Mouse (Mus musculus) midbrain, embryonic 10.5 days (tissue): ENCODE measurements around the gene Ltbr. TPM values are rescaled to one million over a fixed set of nuclear protein-coding genes. Genes with fewer than 3 reads are reported as not detected.

Experiments used
- DNase-seq: peaks from one replicate; pipeline ENCODE4 v3.0.0-alpha.2; 2017; ENCODE audit warnings: low spot score
- H3K27ac ChIP-seq: fragments of 300-500 bp; sonication (generic); replicated peaks from 2 replicates; pipeline ENCODE4 v1.5.1; 2016; ENCODE audit warnings: mild to moderate bottlenecking
- H3K27me3 ChIP-seq: fragments of 300-500 bp; sonication (generic); 2 replicates; pipeline ENCODE4 v1.6.1; 2016; ENCODE audit warnings: low read depth, mild to moderate bottlenecking; ENCODE audit not compliant: poor library complexity, severe bottlenecking
- H3K36me3 ChIP-seq: fragments of 300-500 bp; sonication (generic); 2 replicates; pipeline ENCODE4 v1.6.1; 2016; ENCODE audit warnings: mild to moderate bottlenecking, moderate library complexity
- H3K4me1 ChIP-seq: fragments of 300-500 bp; sonication (generic); 2 replicates; pipeline ENCODE4 v1.6.1; 2016
- H3K4me3 ChIP-seq: fragments of 300-500 bp; sonication (generic); 2 replicates; pipeline ENCODE4 v1.5.1; 2016; ENCODE audit warnings: mild to moderate bottlenecking, moderate library complexity
- H3K9me3 ChIP-seq: fragments of 300-500 bp; sonication (generic); replicated peaks from 2 replicates; pipeline ENCODE4 v1.6.1; 2016; ENCODE audit warnings: mild to moderate bottlenecking
- WGBS: fragments of 180-500 bp; shearing (Covaris S2); methylation state at CpG from one replicate; pipeline ENCODE4 v1.1.7; 2016; 5-methylcytosine and 5-hydroxymethylcytosine counted together
- polyA plus RNA-seq: library from polyadenylated mRNA; unstranded; fragments of >200 nt; fragmentation: Nextera tagmentation; extraction: Ambion mirVana; gene quantifications from 2 replicates; pipeline ENCODE4 v1.2.1, GENCODE M21; 2016

Ltbr gene
- polyA plus RNA-seq, 1 experiment from 2014 or later = 21.2 TPM

DNA sequence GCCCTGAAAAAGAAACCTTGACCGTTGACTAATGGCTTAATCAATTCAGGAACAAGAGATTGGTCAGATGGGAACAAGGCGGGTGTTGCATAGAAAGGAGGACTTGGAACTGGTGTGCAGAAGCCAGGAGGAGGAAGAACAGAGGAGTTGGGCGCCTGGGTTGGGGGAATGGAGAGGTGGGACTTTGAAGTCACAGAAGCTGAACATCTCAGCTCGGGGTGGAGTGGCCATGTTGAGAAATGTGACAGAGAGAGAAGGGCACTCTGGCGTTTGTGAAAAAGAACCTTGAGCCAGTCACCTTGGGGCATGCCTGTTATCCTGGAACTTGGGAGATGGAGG is 38.3 kb upstream of the Ltbr start:
- Histone ChIP-seq H3K27me3 (peaks cover 72% of the 10 kb centered on the region), H3K36me3 (peaks cover under 1% of the 10 kb centered on the region; the same call in 1 of the 2 replicates), H3K4me3 (no peak overlapping the region), H3K9me3 (no peaks in the 10 kb centered on the region), H3K27ac (no peak overlapping the region), H3K4me1 (peaks cover 54% of the 10 kb centered on the region)
- 68% methylated on average over 5 of the region's 5 CpGs for WGBS
- no peak for DNase-seq

DNA sequence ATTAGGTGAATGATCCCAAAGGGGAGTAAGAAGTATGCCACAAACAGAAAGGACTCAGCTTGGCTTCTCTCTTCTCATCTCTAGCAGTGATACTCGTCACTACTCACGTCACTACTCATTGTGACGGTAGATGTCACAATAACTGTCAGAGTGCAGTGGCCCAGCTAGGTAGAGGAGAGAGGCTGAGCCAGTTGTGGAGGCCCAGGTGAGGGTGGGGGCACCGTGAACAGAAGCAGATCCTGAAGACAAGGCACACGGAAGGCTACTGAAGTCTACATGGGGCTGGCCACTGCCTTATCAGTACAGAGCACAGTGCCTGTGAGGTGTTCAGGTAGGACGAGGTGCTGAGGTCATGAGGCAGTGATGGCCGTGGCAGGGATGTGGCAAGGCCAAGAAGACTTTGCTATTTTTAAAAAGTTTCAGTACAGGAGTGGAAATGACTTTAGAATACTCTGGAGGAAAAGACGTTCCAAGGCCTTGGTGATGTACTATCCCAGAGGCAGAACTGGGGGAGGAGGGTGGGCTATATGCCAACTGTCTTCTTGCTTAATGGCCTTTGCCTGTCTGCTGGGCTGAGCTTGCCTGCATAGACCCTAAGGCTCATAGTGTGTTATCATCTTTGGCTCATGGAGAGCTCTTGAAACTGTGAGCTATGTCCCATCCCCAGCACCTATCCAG is 37.8 kb upstream of the Ltbr start:
- Histone ChIP-seq H3K4me1 (peaks cover 54% of the 10 kb centered on the region), H3K36me3 (no peaks in the 10 kb centered on the region), H3K27ac (no peak overlapping the region), H3K27me3 (peaks cover 75% of the 10 kb centered on the region), H3K9me3 (no peaks in the 10 kb centered on the region), H3K4me3 (no peak overlapping the region)
- WGBS = 80% methylated on average over 8 of the region's 8 CpGs
- DNase-seq = no peak

DNA sequence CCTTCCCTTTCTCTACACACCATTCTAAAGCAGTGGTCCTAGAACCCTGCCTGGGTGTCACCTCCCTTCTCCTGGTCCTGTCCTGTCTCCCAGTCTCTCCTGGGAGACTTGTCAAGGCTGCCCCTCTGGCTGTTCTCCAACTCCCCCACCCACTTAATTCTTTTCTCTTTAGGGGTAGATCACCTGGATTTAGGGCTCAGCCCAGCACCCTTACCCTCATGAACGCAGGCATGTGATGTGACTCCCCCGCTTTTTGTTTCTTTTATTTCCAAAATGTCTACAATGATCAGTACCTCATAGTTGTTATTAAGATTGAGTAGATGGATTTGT is 37.3 kb upstream of the Ltbr start:
- WGBS = 75% methylated on average over 2 of the region's 2 CpGs
- Histone ChIP-seq H3K4me1 (peaks cover 50% of the 10 kb centered on the region), H3K4me3 (peak overlapping the region; percentile 72), H3K27ac (peak overlapping the region; percentile 76; the same call in 1 of the 2 replicates), H3K36me3 (no peaks in the 10 kb centered on the region), H3K27me3 (peaks cover 75% of the 10 kb centered on the region), H3K9me3 (no peaks in the 10 kb centered on the region)
- DNase-seq = no peak

DNA sequence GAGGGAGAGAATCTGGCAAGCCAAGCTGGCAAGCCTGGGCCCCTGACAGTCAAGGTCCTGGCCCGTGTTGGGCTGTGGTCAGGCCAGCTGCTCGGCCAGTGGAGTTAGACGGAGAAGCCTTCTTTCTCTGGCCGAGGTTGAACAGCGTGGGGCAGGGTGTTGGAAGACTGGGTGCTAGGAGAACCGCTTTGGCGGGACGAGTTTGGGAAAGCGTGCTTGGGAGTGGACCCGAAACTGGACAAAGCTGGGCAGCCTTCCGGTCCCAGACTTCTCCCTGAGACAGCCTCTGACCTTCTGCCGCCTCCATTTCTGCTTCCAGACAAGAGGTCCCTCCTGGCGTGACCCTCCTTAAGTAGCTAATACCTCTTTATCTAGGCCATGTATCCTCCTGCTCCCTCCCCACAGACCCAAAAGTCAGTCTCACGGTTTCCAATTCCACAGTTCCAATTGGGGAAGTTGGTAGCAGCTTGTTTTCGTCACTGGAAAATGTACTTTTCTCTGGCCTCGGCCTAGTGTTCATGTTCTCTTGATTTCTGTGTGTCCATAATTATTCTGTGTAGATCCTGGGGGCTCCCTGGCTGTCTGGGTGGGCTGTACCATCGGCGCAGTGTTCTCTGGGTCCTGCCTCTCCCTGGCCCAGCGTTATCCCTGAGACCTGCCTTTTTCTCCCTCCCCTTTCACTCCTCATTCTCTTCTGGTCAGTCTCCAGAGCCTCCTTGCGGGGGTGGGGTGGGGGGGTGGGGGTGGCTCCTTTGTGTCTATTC is 36.7 kb upstream of the Ltbr start:
- Histone ChIP-seq H3K9me3 (no peaks in the 10 kb centered on the region), H3K27me3 (peaks cover 69% of the 10 kb centered on the region), H3K36me3 (no peaks in the 10 kb centered on the region), H3K27ac (peak overlapping the region; percentile 76), H3K4me3 (peak overlapping the region; percentile 72), H3K4me1 (peaks cover 44% of the 10 kb centered on the region)
- 4% methylated on average over 20 of the region's 20 CpGs for WGBS
- peak; percentile 34 for DNase-seq

- H3K4me3 ChIP-seq = peak overlapping the region; percentile 72
- H3K27me3 ChIP-seq = peaks cover 64% of the 10 kb centered on the region
- peak overlapping the region; percentile 76 for H3K27ac ChIP-seq
- DNase-seq = peak; percentile 66
- no peaks in the 10 kb centered on the region for H3K36me3 ChIP-seq
- H3K9me3 ChIP-seq = no peaks in the 10 kb centered on the region
- under 1% methylated on average over 27 of the region's 27 CpGs for WGBS
- H3K4me1 ChIP-seq = peaks cover 37% of the 10 kb centered on the region
These were observed 36.0 kb upstream of the Ltbr start for GRCm38 (mm10) chr6:125349575-125350230.

DNA sequence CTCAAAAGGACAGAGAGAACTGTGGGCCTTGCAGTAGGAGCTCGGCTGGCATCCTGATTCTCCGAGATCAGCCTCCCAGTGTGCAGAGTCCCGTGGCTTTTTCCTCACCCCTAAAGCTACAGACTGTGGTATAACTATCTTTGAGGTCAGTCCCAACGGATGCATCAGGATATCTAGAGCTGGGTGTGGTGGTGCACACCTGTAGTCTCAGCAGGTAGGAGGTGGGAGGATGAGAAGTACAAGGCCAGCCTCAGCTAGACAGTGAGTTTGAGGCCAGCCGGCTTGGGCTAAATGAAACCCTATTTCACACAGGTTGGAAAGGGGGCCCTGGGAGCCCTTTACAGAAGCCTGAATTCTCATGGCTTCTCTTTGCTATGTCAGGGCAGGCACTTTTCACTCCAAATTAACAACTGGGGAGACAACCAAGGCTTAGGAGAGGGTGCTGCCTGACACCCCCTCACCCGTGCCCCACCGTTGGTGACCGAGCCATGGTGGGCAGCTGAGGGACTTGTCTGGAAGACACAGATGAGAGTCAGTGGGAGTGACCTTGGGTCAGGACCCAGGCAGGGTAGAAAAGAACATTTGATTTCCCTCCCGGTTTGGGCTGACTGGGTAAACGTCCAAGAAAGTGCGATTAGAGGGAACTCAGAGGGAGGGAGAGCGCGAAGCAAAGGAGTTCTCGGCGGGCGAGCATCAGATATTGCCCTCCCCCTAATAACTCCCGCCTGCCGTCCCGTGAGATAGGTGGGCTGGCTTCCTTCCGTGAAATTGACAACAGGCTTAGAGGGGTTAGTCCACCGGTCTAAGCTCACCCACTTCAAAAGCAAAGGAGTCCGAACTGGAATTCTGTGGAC is 35.3 kb upstream of the Ltbr start, which contains the start of gene Tnfrsf1a:
Gene Tnfrsf1a, plus strand, starts transcription at position 642 of the 854 bp plus-strand sequence.
- no peaks in the 10 kb centered on the region for H3K36me3 ChIP-seq
- H3K27me3 ChIP-seq = peaks cover 57% of the 10 kb centered on the region
- H3K9me3 ChIP-seq = no peaks in the 10 kb centered on the region
- H3K4me1 ChIP-seq = peaks cover 32% of the 10 kb centered on the region
- H3K4me3 ChIP-seq = peak within 1 kb of the TSS; percentile 72
- WGBS = 5% methylated on average over 22 of the region's 22 CpGs
- peak within 1 kb of the TSS; percentile 76 for H3K27ac ChIP-seq
- DNase-seq = no peak

- peaks cover 37% of the 10 kb centered on the region for H3K27me3 ChIP-seq
- no peak overlapping the region for H3K27ac ChIP-seq
- H3K4me3 ChIP-seq = no peak overlapping the region
- WGBS = 68% methylated on average over 2 of the region's 2 CpGs
- DNase-seq = no peak
- no peaks in the 10 kb centered on the region for H3K9me3 ChIP-seq
- H3K36me3 ChIP-seq = no peaks in the 10 kb centered on the region
- peaks cover 54% of the 10 kb centered on the region for H3K4me1 ChIP-seq
These were observed 32.3 kb upstream of the Ltbr start for GRCm38 (mm10) chr6:125346029-125346428.

DNA sequence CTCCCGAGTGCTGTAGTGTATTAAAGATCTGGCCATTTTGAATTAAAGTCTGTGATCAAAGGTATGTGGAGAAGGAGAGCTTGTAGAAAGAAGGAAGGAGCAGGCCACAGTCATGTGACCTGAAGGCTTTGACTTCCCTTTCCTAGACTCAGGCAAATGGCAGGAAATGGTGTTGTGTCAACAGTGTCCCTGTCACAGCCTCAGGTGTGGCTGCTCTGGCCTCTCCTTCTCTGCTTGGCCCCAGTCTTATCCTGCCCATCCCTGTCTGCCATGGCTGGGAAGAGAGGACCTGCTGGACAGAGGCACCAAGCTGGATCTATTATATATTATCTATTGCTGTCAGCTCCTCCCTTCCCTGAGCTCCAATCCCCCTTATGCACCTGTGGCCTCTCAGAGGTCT is 31.9 kb upstream of the Ltbr start:
- DNase-seq = no peak
- WGBS = 54% methylated on average over 1 of the region's 1 CpGs
- no peak overlapping the region for H3K4me3 ChIP-seq
- H3K27ac ChIP-seq = no peak overlapping the region
- H3K9me3 ChIP-seq = no peaks in the 10 kb centered on the region
- H3K36me3 ChIP-seq = no peaks in the 10 kb centered on the region
- peaks cover 33% of the 10 kb centered on the region for H3K27me3 ChIP-seq
- H3K4me1 ChIP-seq = peaks cover 53% of the 10 kb centered on the region

- Histone ChIP-seq H3K9me3 (no peaks in the 10 kb centered on the region), H3K27me3 (peaks cover 27% of the 10 kb centered on the region), H3K36me3 (no peaks in the 10 kb centered on the region), H3K27ac (no peak overlapping the region), H3K4me3 (no peak overlapping the region), H3K4me1 (peaks cover 48% of the 10 kb centered on the region)
- 66% methylated on average over 4 of the region's 4 CpGs for WGBS
- no peak for DNase-seq
These were observed 31.2 kb upstream of the Ltbr start for GRCm38 (mm10) chr6:125344866-125345265.

DNA sequence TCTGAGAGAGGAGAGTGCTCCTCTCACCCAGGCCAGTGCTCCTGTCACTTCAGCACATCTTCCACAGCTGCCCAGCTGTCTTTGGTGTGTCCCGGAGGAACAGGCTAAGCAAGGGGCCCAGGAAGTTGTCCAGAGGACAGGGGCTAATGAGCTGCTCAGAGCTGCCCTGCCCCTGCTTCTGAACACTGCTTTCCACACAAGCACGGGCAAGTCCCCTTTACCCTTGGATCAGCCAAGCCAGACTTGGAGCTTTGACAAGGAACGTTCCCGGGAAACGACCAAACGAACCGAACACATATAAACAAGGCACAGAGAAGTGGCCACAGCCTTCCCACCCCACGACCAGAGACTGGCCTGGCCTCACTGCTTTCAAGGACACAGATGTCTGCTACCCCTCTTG is 30.4 kb upstream of the Ltbr start:
- Histone ChIP-seq H3K27ac (peak overlapping the region; percentile 23; the same call in 1 of the 2 replicates), H3K27me3 (peaks cover 24% of the 10 kb centered on the region), H3K4me3 (no peak overlapping the region), H3K4me1 (peaks cover 40% of the 10 kb centered on the region), H3K9me3 (no peaks in the 10 kb centered on the region), H3K36me3 (no peaks in the 10 kb centered on the region)
- 54% methylated on average over 8 of the region's 8 CpGs for WGBS
- no peak for DNase-seq

- Histone ChIP-seq H3K4me3 (no peak overlapping the region), H3K4me1 (peaks cover 35% of the 10 kb centered on the region), H3K27ac (no peak overlapping the region), H3K9me3 (no peaks in the 10 kb centered on the region), H3K27me3 (peaks cover 7% of the 10 kb centered on the region; the same call in 1 of the 2 replicates), H3K36me3 (no peaks in the 10 kb centered on the region)
- DNase-seq = no peak
- 70% methylated on average over 3 of the region's 3 CpGs for WGBS
These were observed 28.5 kb upstream of the Ltbr start for GRCm38 (mm10) chr6:125342198-125342597.

DNA sequence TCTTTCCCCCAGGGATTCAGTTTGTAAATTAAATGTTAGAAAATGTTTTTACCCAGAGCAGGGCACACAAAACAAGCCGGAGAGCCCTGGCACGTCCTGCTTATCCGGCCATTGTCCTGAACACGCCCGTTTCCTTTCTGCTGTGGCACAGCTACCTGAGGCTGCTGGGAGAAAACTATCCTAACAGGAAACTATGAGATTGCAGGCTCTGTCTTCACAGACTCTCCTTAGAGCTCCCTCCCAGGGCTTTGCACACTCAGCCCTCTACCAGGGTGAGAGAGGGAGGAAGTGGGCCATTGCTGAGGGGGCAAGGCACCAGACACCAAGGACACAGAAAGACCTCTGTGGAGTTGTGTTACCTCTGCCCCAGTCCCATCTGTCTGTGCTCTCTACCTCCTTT is 26.6 kb upstream of the Ltbr start:
- Histone ChIP-seq H3K4me3 (no peak overlapping the region), H3K27ac (no peak overlapping the region), H3K27me3 (0 out of 2 replicates have a peak, but pooled peaks cover 3% of the 10 kb centered on the region), H3K36me3 (no peaks in the 10 kb centered on the region), H3K9me3 (no peaks in the 10 kb centered on the region), H3K4me1 (peaks cover 35% of the 10 kb centered on the region)
- WGBS = 81% methylated on average over 5 of the region's 5 CpGs
- DNase-seq = no peak
